Mouse (Mus musculus) spleen, adult 12 weeks (tissue): ENCODE results near the gene Pdk4.

Experiments used
- DNase-seq: peaks from one replicate; pipeline ENCODE4 v3.0.0; 2022; ENCODE audit warnings: low spot score

Gene Pdk4

DNA sequence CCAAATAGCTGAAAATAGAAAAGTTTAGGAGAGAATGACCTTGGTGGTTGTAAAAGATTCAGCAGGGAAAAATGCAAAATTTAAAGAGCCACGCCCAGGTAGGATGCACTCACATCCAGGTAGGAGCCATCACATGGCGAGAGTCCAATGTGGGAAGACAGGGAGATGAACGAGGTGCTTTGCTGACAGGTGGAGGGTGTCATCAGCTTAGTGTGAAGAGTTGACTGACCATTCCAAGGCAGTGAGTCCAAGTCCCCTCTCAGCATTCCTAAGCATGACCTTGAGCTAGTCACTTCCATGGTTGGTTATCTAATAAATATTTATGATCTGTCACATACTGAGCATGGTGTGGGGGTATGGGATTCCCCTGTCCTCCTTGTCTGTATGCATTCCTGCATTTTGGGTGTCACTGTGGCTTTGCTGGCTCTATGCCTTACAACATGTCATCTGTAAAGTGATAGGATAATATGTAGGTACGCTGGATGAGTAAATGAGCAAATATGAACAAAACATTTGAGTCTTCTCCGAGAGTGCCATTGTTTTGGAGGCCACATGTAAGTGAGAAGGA, 51.7 kb downstream of the Pdk4 start:
- DNase-seq: no peak

DNA sequence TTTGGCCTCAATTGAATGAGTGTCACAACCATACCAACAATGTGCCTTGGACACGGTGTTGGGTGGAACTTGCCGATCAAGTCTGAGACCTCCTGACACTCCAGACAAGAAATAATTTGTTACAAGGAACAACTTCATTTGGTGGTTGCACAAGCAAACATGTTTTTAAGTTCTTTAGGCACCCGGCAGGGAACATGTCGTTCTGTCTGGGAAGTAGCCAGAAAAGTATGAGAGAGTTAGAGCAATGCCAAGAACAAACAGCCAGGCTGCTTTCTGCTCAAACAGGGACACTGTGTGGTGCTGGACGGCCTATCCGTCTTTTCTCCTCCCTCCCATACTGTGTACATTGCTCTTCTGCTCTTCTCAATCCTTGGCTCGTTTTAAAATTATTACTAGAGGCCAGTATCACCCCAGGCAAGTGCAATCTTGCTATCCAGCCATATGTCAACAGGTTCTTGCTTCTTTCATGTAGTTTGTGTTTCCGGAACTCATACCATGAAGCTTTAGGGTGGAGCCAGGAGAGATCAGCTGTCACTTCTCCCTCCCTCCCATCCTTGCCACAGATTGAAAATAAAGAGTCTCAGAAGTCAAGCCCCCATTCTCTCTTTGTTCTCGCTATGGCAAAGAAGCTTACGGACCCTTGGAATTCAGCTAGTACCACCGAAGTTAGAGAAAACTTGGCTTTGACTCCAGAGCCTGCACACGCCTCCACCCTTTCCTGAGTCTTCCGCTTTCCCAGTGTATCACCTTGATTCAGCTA, 52.8 kb downstream of the Pdk4 start:
- no peak for DNase-seq

DNA sequence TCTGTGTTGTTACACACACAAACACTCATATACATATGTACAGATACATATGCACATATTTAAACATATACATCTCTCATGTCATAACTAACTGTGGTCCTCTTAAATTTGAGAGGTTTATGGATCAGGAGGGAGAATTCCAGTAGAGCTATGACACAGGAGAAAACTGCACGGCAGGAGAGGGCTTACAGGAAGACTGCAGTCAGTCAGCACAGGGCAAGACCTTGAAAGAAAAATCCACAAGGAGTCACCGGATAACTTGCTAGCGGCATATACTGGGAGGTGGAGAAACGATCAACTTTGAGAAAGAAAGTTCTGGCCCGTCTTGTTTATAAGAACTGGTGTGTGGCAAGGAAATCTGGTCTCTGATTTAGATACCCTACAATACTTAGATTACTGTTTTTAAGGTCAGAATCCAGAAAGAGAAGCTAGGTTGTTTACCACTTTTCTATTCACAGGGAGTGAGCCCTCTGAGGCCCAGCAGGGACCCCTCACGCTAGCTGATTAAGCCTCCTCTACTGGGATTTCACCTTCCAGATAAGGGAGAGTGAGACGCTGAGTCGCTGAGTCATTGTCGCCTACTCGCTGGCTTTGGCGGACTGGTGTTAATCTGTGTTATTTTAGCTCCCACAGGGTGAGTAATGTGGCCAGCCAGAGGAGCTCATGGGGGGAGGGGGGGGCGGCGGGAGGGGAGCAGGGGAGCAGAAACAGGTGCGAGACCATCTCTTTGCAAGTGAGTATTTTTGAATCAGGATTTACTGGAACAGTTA, 53.6 kb downstream of the Pdk4 start:
- no peak for DNase-seq

DNA sequence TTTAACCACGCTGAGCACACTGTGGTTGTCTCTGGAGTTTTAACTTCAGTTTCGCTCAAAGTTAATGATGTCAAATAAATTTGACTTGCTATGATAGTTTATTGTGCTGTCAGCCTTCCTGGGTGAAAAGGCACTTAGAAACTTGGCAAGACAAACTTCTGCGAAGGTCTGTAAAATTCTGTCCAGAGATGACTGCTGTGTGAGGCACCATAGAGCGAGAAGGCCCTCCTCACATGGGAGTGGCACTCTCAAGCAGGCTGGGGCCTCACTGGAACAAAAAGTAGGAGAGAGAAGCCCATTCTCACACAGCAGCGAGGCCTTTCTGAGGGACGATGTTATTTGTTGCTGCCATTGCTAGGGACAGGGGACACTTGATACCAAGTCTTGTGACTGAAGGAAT, 54.9 kb downstream of the Pdk4 start:
- no peak for DNase-seq

DNA sequence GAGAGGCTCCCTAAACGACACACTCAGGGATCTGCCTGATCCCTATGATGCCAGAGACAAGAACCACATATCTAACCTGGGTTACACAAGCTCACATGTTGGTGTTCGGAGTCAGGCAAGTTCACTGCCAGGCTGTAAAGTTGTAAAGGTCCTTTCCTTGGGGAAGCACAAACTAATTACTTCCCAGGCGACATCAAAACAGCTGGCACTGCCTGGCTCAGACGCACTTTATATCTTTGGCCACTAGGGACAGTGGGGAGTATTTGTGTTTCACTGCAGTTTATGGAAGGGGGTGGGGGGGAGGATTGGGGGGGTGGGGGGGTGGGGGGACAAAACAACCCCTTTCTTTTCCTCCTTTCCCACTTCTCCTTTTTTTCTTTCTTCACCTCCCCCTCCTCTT, 58.4 kb downstream of the Pdk4 start:
- DNase-seq: no peak

DNA sequence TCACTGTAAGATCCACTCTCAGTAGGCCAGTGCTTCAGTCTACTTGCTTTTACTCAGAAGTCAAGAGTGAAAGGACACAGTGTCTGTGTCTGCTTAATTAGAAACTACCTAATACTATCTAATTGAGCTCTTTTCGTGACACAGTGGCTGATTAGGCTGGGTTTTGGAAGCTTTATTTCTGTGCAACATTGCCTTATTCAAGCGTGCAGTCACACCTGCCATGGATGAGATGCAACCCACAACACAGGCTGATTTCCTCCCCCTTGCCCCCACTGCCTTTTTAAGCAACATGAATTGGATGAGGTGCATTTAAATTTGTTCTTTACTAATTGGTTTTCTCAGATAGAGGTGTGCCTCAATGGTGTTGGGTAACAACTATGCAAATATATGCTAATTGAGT, 62.2 kb downstream of the Pdk4 start:
- DNase-seq: no peak
